Mouse (Mus musculus) frontal cortex, postnatal 36 days (tissue): ENCODE data around the gene Slc9a2.
A peak's percentile ranks its signal among the peaks of the same experiment; 100 is the strongest.

ENCODE experiments used
- DNase-seq, 2 experiments: peaks; one replicate each; pipeline ENCODE4 v3.0.0; 2022; ENCODE audit warnings: low spot score in 2 of 2

Slc9a2 gene

DNA sequence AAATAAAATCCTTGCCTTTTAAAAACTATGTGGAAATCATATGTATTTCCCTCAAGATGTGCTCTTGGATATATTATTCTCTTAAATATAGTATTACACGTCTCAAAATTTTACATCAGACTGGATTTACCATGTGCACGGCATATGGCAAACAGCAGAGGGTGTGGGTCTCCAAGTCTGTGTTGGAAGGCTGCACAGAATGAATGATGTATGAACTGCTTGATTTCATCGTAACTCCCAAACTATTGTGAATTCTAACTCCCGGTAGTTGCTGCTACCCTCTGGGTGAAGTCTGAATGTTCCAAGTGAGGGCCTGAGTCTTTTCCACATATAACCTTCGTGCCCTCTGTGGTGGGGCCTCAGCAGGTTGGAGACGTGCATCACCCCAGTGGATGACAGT lies 108.6 kb downstream of the Slc9a2 start:
- DNase-seq, result no peak

DNA sequence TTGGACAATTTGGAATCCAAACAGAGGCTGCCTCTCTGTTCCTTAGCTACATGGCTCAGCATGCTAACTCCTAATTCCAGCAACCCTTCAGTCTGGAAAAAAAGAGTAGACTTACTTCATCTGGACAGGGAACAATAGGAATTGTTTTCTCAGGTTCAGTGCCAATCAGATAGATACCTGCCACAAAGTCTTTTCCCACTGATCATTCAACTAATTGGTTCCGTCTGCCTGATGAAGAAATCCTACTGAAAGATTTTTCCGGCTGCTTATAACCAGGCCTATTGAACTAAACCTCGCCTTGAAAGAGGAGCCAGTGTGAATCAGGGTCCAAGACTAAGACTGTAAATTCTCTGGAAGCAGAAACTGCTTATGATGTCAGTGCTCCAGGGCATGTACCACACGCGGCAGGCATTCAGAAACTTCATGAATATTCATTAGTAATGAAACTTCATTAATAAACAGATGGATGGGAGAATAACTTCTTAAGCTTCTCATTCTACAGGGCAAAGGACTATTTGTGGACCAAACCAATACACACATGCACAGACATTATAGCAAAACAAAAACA lies 109.4 kb downstream of the Slc9a2 start:
- no peak for DNase-seq

DNA sequence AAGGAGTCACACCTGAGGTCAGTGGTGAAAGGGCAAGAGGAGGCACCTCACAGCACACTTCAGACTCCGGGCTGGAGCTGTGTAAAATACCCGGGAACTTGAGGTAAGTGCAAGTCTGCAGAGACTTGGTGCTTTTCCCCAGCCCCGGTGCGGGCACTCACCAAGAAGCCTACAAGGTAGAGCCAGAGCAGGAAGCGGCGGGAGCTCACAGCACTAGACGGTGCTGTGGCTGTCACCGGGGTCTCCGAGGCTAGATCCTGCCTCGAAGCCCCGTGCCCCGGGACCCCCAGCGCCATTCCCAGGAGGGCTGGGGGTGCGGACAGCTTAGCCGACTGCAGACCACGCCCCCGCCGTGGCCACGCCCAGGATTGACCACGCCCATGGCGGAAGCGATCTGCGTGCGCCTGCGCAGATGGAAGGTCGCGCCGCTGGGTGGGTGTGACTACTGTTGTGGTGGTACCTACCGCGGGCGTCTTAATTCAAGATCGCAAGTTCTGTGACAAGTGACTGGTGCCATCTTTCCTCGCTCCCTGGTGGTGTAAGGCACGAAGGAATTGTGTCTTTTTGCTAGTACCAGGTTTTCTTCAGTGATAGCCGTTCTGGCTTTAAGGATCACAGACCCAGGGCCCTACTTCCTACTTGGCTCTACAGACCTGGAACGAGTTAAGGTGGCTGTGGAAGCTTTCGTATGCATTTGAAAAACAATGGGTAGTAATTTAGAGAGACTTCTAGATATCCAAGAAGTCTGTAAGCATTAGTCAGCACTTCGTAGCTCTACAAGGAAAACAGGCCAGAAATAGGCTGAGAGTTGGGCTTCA lies 110.2 kb downstream of the Slc9a2 start, which contains the start of gene Mfsd9:
TSS of gene Mfsd9 (minus strand) at position 364 of the 818 bp plus-strand sequence.
- DNase-seq, result peak; percentile 90 to 93

DNA sequence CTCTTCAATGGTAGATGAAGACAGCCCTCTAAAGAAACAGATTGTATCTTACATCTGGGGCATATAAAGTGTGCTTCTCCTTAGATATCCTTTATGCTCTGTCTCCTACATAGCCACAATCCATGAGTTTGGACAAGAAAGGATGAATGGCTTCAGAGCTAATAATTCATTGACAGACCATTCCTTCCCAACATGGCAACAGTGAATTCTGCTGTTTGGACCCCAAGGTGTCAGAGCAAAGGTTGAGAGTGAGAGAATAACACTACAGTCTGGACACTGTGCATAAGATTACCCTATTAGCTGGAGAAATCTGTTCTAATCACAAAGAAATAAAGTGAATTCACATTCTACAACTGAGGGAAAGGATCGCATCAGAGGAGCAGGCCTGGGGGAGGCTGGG lies 115.1 kb downstream of the Slc9a2 start:
- no peak for DNase-seq

DNA sequence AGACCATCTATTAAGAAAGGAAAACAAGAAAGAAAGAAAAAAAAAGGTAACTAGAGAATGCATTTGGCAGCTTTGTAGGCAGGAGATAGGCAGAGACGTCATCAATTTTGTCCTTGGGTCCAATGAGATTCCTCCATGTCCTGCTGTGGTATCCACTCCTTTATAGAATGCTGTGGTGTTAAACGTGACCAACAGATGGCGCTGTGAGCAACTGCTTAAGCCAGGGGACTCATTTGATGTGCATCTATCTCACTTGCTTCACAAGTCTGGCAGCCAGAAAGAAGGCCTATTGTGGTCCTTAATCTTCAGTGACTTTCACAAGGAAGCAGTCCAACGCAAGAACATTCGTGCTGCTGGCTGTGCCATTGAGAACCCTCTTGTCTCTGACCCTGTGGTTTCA lies 117.0 kb downstream of the Slc9a2 start:
- DNase-seq, result peak; percentile 44 to 67

DNA sequence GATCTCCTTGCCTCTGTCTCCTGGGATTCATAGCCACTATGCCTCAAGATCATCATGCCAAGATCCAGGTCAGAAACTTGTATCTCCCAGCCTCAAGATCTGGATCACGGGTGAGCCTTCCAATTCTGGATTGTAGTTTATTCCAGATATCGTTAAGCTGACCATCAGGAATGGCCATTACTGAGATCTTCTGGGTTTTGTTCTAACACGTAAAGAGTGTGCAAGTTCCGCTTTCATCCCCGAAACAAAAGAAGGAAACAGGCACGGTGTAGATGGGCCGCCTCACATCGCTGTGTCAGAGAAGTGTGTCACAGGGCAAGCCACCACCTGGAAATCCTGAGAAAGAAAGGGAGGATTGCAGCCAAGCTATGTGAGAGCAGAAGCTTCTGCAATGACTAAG lies 118.7 kb downstream of the Slc9a2 start:
- DNase-seq, result no peak

DNA sequence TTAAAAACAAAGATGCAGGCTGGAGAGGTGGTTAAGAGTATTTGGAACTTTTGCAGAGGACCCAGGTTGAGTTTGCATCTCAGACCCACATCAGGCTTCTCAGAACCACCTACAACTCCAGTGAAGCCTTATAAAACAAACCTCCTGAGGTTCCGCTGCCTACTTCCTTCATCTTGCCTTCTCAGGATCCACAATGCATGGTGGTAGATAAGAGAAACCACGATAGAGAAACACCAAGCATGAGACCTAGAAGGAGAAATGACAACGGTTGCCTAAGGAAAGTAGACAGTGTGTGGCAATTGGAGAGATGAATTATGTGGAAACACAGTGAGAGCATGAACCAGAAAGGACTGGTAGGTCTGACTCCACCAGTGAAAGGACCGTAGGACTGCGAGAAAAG lies 120.5 kb downstream of the Slc9a2 start:
- DNase-seq, result no peak

DNA sequence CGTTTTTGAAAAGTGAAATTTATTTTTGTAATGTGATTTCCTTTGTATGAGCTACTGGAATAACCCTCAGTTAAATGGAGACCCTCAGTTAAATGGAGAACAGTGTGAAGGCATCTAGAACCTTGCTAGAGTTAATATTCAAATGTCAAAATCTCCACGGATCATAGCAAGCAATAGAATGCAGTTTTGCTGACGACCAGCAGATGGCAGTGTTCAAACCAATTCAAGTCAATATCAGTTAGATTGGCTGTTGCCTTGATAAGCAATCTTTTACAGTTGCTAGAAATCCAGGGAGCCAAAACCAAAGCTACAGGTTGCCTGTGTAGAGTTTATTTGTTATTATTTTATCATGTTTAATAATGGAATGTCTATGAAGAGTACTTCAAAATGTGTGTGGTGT lies 122.4 kb downstream of the Slc9a2 start:
- DNase-seq, result peak; percentile 38 to 68

DNA sequence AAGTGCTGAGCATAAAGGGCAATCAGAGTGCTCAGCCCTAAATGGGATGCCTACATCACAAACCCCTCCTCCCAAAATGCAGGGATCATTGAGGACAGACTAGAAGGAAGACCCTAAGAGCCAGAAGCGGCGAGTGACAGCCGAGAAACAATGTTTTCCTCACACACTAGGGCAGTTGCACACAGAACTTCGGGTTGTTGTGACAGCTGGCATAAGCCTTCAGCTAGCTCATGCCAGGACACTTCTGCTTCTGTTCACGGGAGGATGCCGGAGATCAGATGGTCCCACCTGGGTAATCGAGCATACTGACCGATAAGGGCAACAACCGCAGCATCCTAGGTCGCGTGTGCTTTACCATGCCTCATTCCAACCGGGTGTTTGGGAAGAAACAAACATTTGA lies 123.7 kb downstream of the Slc9a2 start:
- DNase-seq, result no peak

DNA sequence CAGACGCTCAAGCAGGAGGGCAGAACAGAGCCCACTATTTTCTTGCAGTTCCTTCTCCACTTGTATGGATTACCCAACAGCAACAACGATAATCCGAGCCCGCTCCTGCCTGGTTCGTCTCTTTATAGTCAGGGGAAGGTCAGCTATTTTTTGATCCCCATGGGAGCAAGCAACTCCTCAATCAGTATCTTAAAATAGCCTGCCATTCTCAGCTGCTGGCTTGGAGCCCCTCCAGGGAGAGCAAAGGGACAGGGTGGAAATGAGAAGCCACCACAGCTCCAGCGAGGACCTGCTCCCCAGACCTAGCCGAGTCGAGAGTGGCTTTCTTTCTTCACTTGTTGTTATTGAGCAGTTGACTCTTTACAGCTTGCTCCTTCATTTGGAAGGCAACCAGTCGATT lies 125.0 kb downstream of the Slc9a2 start, which contains the start of gene Tmem182:
TSS of gene Tmem182 (plus strand) at position 251 of the 400 bp plus-strand sequence.
- no peak for DNase-seq

DNA sequence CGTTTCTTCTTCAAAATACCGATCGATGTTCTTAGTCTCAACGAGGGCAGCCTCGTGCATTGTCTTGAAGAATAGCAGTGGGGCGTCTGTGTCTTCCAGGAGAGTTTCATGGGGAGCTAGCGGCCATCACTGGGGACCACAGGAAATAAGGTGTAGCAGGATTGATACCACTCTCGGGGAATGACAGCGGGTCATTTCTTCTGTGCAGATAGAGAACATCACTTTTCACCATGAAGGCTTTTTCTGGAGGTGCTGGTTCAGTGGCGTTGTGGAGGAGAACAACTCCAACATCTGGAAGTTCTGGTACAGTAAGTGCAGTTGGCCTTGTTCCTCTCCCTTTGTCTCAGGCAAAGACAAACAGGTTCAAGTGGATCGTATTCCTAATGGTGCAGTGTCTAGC lies 125.5 kb downstream of the Slc9a2 start:
- DNase-seq, result no peak

DNA sequence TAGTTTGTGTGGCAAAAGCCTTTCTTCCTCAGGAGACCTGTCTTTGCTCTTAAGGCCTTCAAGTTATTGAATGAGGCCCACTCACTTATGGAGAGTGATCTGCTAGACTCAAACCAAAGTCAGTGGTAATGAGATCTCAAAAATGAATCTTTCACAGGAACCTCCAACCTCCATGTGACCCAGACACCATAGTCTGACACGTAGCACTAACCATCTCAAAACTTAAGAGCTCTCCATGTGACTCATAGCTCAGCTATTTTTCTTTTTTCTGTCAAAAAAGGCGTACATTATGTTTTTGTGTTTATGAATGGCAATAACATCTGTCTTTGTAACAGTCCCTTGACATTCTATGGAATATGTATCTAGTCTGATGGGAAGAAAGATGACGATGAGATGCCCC lies 128.3 kb downstream of the Slc9a2 start:
- no peak for DNase-seq

DNA sequence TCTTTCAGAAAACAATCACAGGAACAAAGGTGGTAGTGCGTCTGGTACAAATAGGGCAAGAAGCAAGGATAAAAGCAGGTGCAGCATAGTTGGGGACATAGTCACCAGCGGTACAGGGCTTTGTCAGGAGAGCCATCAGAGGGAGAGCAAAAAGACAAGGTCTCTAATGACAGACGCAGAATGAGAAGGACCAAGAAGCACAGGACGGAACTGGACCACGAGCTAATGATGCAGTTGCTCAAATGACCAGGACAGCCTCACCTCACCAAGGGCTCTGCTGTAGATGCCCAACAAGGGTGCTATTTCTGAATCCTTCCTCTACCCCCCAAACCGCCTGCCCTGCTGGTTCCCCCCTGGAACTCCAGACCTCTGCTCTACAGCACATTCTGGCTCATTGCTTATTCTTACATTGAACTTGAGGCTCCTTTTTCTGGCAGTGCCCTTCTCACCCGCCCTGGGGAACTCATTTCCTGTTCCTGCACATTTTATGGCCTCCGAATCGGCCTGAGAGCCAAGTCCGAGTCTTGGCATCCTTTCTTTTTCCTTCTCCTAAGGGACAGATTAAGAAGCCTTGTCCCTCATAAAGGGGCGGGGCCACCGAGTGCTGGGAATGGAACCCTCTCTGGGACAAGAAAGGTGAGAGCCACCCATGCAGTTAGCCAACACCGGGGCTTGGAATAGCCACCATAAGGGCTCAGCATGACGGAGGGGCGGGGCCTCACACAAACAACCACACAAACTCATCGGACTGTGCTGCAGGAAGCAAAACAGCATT lies 134.9 kb downstream of the Slc9a2 start:
- no peak for DNase-seq
